Mouse (Mus musculus): ENCODE data around the gene Ccdc61. TPM values are rescaled to one million over a fixed set of nuclear protein-coding genes. Genes with fewer than 3 reads are reported as not detected.
"Not testable (repeated sequence)": the region's sequence is repeated elsewhere in the genome, so short reads cannot be mapped to it uniquely, and the experiment has no call there.

Ccdc61 gene
- polyA plus RNA-seq, 1 experiment from 2014 or later: 19.4 TPM

DNA sequence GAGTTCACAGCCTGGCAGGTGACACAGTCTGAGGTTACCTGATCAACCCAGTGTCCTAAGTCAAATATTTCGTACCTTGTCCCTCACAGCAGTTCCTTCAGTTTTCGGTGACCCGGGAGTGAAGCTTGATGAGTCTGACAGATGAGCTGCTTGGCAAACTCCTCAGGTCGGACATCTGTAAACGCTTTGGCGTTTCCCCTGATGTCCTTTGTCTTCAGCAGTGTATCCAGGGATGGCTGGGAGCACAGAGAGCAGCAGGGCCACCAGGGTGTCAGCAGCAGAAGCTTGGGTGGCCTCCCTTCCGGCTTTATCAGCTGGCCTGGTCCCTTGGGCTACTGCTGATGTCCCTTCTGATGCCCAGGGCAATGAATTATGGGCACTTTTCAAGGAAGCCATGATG is 31.5 kb downstream of the Ccdc61 start:
- no peaks in the 10 kb centered on the region for H3K4me1 ChIP-seq (ENCODE audit: control insufficient read depth, insufficient read depth, low read length)
- no peak overlapping the region for H3K4me3 ChIP-seq (ENCODE audit: low read depth, low read length)
- no peak for ATAC-seq (ENCODE audit: low read depth)
- no peak overlapping the region for H3K4me2 ChIP-seq (ENCODE audit: low read depth, low read length)
- no peaks in the 10 kb centered on the region for H3K27me3 ChIP-seq (replicated peaks; ENCODE audit: control insufficient read depth, insufficient read depth, low read length)
- H3K36me3 ChIP-seq (ENCODE audit: control insufficient read depth, insufficient read depth, low read length): no peaks in the 10 kb centered on the region
- H3K9ac ChIP-seq (ENCODE audit: low read depth, low read length): no peak overlapping the region
- no peaks in the 10 kb centered on the region for H3K9me3 ChIP-seq (ENCODE audit: control insufficient read depth, low read length)
- WGBS: 57% methylated on average over 7 of the region's 7 CpGs
- H3K27ac ChIP-seq (replicated peaks; ENCODE audit: low read depth, low read length): no peak overlapping the region
- no peak for DNase-seq (ENCODE audit: low spot score)

DNA sequence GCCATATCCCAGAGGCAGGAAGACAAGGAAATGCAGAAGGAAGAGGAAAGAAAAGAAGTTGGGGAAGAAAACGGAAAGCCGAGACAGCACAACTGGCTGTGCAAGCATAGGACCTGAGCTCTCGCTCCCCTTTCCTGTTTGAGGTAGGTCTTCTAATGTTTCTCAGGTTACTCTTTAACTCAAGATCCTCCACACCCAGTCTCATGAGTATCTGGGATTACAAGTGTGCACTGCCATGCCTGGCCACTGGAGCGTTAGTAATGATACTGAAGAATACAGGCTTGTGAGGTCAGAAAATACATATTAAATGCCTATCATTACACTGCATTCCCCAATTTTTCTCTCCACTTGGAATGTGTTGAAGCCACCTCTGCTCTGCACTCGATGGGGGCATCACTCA is 34.8 kb downstream of the Ccdc61 start:
- ATAC-seq (ENCODE audit: low read depth) (no peak), DNase-seq (ENCODE audit: low spot score) (no peak)
- 0 out of 2 replicates have a peak, but pooled peaks cover 3% of the 10 kb centered on the region for H3K4me1 ChIP-seq (ENCODE audit: control insufficient read depth, insufficient read depth, low read length)
- WGBS: 74% methylated on average over 5 of the region's 5 CpGs
- no peak overlapping the region for H3K4me3 ChIP-seq (ENCODE audit: low read depth, low read length)
- H3K4me2 ChIP-seq (ENCODE audit: low read depth, low read length): no peak overlapping the region
- no peaks in the 10 kb centered on the region for H3K27me3 ChIP-seq (replicated peaks; ENCODE audit: control insufficient read depth, insufficient read depth, low read length)
- no peak overlapping the region for H3K9ac ChIP-seq (ENCODE audit: low read depth, low read length)
- H3K9me3 ChIP-seq (ENCODE audit: control insufficient read depth, low read length): no peaks in the 10 kb centered on the region
- H3K36me3 ChIP-seq (ENCODE audit: control insufficient read depth, insufficient read depth, low read length): no peaks in the 10 kb centered on the region
- H3K27ac ChIP-seq (replicated peaks; ENCODE audit: low read depth, low read length): no peak overlapping the region

DNA sequence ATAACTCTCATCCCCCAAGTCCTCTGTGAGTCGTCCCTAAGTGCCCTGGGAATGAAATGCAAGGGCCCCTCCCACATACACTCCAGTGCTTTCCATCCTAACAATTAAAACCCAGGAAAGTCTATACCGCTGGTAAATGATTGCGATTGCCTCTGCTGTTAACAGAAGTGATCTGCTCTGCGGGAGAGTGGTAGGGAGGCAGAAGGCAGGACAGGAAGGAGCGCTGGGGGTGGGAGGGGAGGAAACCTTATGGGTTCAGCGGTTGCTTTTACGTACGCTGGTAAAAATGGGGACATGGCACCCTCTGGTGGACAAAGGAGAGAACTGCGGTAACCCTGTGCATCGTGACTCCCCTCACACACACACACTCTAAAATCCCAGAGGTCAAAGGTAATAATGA is 37.0 kb downstream of the Ccdc61 start:
- H3K4me3 ChIP-seq (ENCODE audit: low read depth, low read length): peak overlapping the region; percentile 37
- H3K9me3 ChIP-seq (ENCODE audit: control insufficient read depth, low read length): peaks cover 4% of the 10 kb centered on the region; the same call in 1 of the 2 replicates
- ATAC-seq (ENCODE audit: low read depth) (peak; percentile 86), DNase-seq (ENCODE audit: low spot score) (peak; percentile 89)
- no peaks in the 10 kb centered on the region for H3K36me3 ChIP-seq (ENCODE audit: control insufficient read depth, insufficient read depth, low read length)
- H3K27ac ChIP-seq (replicated peaks; ENCODE audit: low read depth, low read length): no peak overlapping the region
- no peaks in the 10 kb centered on the region for H3K27me3 ChIP-seq (replicated peaks; ENCODE audit: control insufficient read depth, insufficient read depth, low read length)
- 0% methylated on average over 10 of the region's 10 CpGs for WGBS
- H3K4me2 ChIP-seq (ENCODE audit: low read depth, low read length): peak overlapping the region; percentile 61
- 0 out of 2 replicates have a peak, but pooled peaks cover 3% of the 10 kb centered on the region for H3K4me1 ChIP-seq (ENCODE audit: control insufficient read depth, insufficient read depth, low read length)
- peak overlapping the region; percentile 59; the same call in 1 of the 2 replicates for H3K9ac ChIP-seq (ENCODE audit: low read depth, low read length)

DNA sequence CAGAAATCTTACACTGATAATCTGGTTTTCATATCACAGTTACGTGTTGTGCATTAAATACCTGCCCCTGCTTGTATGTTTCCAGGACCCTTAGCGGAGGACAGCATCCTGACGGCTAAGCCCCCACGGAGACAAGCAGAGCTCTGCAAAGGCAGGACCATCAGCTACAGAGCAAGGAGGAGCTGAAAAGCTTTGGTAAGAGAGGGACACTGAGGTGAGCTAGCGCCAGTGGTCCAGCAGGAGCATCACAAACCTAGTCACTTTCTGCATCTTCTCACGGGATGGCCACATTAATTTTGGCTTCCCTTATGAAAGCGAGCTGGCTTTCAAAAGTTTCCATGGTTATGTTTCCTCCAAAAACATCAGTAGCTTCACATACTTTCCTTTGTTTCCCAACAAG is 37.4 kb downstream of the Ccdc61 start:
- H3K27ac ChIP-seq (replicated peaks; ENCODE audit: low read depth, low read length): no peak overlapping the region
- peaks cover 7% of the 10 kb centered on the region; the same call in 1 of the 2 replicates for H3K9me3 ChIP-seq (ENCODE audit: control insufficient read depth, low read length)
- no peaks in the 10 kb centered on the region for H3K36me3 ChIP-seq (ENCODE audit: control insufficient read depth, insufficient read depth, low read length)
- H3K9ac ChIP-seq (ENCODE audit: low read depth, low read length): peak overlapping the region; percentile 59
- H3K4me2 ChIP-seq (ENCODE audit: low read depth, low read length): peak overlapping the region; percentile 61
- H3K27me3 ChIP-seq (replicated peaks; ENCODE audit: control insufficient read depth, insufficient read depth, low read length): no peaks in the 10 kb centered on the region
- peak overlapping the region; percentile 37 for H3K4me3 ChIP-seq (ENCODE audit: low read depth, low read length)
- 3% methylated on average over 7 of the region's 7 CpGs for WGBS
- ATAC-seq (ENCODE audit: low read depth): peak; percentile 60; the same call in 1 of the 2 replicates
- DNase-seq (ENCODE audit: low spot score): no peak
- H3K4me1 ChIP-seq (ENCODE audit: control insufficient read depth, insufficient read depth, low read length): 0 out of 2 replicates have a peak, but pooled peaks cover 3% of the 10 kb centered on the region

DNA sequence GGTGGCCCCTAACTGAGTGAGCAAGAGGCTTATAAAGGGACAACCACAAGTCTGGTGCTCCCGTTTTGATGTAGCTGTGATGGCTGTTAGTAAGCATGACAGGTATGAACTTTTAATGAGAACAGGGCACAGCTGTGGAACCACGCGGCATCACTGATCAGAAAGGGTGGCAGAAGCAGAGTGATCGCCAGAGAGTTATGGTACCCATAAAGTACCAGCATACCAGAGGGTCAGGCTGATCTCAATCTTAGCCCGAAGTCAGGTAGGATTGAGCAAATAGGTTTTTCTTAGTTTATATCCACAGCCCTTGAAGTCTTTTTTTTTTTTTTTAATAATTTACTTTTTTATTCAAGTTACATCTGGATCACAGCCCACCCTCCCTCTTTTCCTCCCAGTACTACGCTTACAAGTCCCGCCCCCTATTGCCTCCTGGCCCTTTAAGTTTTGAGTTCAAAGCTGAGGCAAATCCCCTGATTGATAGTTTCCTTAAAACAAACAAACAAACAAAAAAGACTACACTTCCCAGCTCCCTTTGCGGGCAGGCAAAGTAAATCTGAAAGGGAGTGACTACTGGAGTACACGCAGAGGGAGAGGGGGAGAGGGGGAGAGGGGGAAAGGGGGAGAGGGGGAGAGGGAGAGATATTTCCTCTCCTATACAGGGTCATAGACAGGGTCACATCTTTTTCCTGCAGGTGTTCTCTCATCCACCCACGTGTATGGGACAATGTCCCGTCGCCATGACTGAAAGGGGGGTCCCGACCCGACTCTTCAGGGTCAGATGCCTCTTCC is 38.0 kb downstream of the Ccdc61 start:
- Histone ChIP-seq H3K9me3 (ENCODE audit: control insufficient read depth, low read length) (peaks cover 7% of the 10 kb centered on the region; the same call in 1 of the 2 replicates), H3K4me1 (ENCODE audit: control insufficient read depth, insufficient read depth, low read length) (0 out of 2 replicates have a peak, but pooled peaks cover 3% of the 10 kb centered on the region), H3K9ac (ENCODE audit: low read depth, low read length) (peak overlapping the region; percentile 59), H3K4me2 (ENCODE audit: low read depth, low read length) (peak overlapping the region; percentile 61), H3K27me3 (replicated peaks; ENCODE audit: control insufficient read depth, insufficient read depth, low read length) (no peaks in the 10 kb centered on the region), H3K36me3 (ENCODE audit: control insufficient read depth, insufficient read depth, low read length) (no peaks in the 10 kb centered on the region), H3K4me3 (ENCODE audit: low read depth, low read length) (peak overlapping the region; percentile 37), H3K27ac (replicated peaks; ENCODE audit: low read depth, low read length) (no peak overlapping the region)
- DNase-seq (ENCODE audit: low spot score) (peak; percentile 30), ATAC-seq (ENCODE audit: low read depth) (peak; percentile 51)
- 28% methylated on average over 13 of the region's 14 CpGs for WGBS

DNA sequence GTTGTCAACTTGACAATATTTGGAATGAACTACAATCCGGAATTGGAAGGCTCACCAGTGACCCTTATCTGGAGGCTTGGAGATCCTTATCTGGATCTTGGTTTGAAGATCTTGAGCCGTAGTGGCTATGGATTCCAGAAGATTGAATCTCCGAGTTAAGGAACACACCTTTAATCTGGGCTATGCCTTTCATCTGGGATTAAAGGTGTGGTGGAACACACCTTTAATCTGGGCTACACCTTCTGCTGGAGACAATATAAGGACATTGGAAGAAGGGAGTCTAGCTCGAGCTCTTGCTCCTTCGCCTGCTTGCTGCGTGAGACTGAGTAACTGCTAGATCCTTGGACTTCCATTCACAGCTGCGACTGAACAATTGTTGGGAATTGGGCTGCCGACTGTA is 39.2 kb downstream of the Ccdc61 start, which contains the start of gene Pglyrp1:
Gene Pglyrp1, plus strand, starts transcription at position 301 of the 400 bp plus-strand sequence.
- not testable (repeated sequence) for H3K27ac ChIP-seq (replicated peaks; ENCODE audit: low read depth, low read length); DNase-seq (ENCODE audit: low spot score); ATAC-seq (ENCODE audit: low read depth); H3K4me1 ChIP-seq (ENCODE audit: control insufficient read depth, insufficient read depth, low read length); H3K4me2 ChIP-seq (ENCODE audit: low read depth, low read length); H3K4me3 ChIP-seq (ENCODE audit: low read depth, low read length); H3K27me3 ChIP-seq (replicated peaks; ENCODE audit: control insufficient read depth, insufficient read depth, low read length); H3K36me3 ChIP-seq (ENCODE audit: control insufficient read depth, insufficient read depth, low read length); H3K9ac ChIP-seq (ENCODE audit: low read depth, low read length); H3K9me3 ChIP-seq (ENCODE audit: control insufficient read depth, low read length)
- WGBS: no CpG with 5 or more reads among the region's 8 CpGs

DNA sequence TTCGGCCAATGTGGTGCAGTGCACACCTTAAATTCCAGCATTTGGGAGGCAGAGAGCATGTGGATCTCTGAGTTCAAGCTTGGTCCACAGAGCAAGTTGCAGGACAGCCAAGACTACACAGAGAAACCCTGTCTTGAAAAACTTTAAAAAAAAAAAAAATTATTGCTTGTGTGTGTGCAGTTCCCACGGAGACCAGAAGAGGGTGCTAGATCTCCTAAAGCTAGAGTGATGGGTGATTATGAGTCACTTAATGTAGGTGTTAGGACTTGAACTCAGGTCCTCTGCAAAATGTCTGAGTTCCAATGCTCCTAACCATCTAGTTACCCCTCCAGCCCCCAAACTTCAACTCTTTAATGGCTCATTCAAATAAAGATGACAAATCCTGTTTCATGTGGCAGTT is 41.7 kb downstream of the Ccdc61 start:
- H3K4me3 ChIP-seq (ENCODE audit: low read depth, low read length): no peak overlapping the region
- no peaks in the 10 kb centered on the region for H3K27me3 ChIP-seq (replicated peaks; ENCODE audit: control insufficient read depth, insufficient read depth, low read length)
- no peaks in the 10 kb centered on the region for H3K36me3 ChIP-seq (ENCODE audit: control insufficient read depth, insufficient read depth, low read length)
- H3K4me2 ChIP-seq (ENCODE audit: low read depth, low read length): no peak overlapping the region
- WGBS: 92% methylated on average over 2 of the region's 2 CpGs
- H3K9ac ChIP-seq (ENCODE audit: low read depth, low read length): no peak overlapping the region
- no peak for DNase-seq (ENCODE audit: low spot score)
- no peak for ATAC-seq (ENCODE audit: low read depth)
- H3K27ac ChIP-seq (replicated peaks; ENCODE audit: low read depth, low read length): no peak overlapping the region
- H3K9me3 ChIP-seq (ENCODE audit: control insufficient read depth, low read length): peaks cover 7% of the 10 kb centered on the region; the same call in 1 of the 2 replicates
- 0 out of 2 replicates have a peak, but pooled peaks cover 3% of the 10 kb centered on the region for H3K4me1 ChIP-seq (ENCODE audit: control insufficient read depth, insufficient read depth, low read length)

DNA sequence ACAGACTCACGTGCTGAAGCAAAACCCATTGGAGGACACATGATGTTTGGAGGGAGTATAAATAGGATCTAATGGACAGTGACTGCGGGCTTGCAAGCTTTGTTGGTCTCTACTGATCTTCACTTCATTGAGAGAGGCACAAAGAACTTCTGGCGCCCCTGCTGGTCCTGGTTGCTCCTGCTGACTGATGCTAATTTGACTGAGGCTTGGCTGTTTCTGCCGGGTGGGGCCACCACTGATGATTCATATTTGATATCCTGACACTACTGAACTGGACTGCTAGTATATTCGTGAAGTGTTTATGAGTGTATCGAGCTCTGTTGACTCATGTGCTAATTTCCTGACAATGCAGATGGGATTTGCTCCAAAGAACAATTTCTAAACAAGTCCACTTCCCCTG is 47.4 kb downstream of the Ccdc61 start:
- 85% methylated on average over 6 of the region's 6 CpGs for WGBS
- no peak for ATAC-seq (ENCODE audit: low read depth)

More for the DNA sequence above, 47.4 kb downstream of the Ccdc61 start:
- no peak for DNase-seq (ENCODE audit: low spot score)
- no peak overlapping the region for H3K9ac ChIP-seq (ENCODE audit: low read depth, low read length)
- no peaks in the 10 kb centered on the region for H3K36me3 ChIP-seq (ENCODE audit: control insufficient read depth, insufficient read depth, low read length)
- H3K4me1 ChIP-seq (ENCODE audit: control insufficient read depth, insufficient read depth, low read length): peaks cover 5% of the 10 kb centered on the region
- no peaks in the 10 kb centered on the region for H3K27me3 ChIP-seq (replicated peaks; ENCODE audit: control insufficient read depth, insufficient read depth, low read length)
- no peak overlapping the region for H3K4me3 ChIP-seq (ENCODE audit: low read depth, low read length)
- no peaks in the 10 kb centered on the region for H3K9me3 ChIP-seq (ENCODE audit: control insufficient read depth, low read length)
- no peak overlapping the region for H3K4me2 ChIP-seq (ENCODE audit: low read depth, low read length)
- no peak overlapping the region for H3K27ac ChIP-seq (replicated peaks; ENCODE audit: low read depth, low read length)

Measured in embryonic facial prominence, embryonic 14.5 days (tissue).